Mouse (Mus musculus) adrenal gland, adult 2 months (tissue): ENCODE data around the gene Pilra. TPM values are rescaled to one million over a fixed set of nuclear protein-coding genes. Genes with fewer than 3 reads are reported as not detected.
A peak's percentile ranks its signal among the peaks of the same experiment; 100 is the strongest.
"Not testable (repeated sequence)": the region's sequence is repeated elsewhere in the genome, so short reads cannot be mapped to it uniquely, and the experiment has no call there.

Experiments
- DNase-seq: peaks from one replicate; pipeline ENCODE4 v3.0.0; 2021
- long read RNA-seq: library from polyadenylated mRNA; stranded (forward); transcript quantifications from one replicate; pipeline ENCODE4 v2.0.0, GENCODE M21; 2021
- polyA plus RNA-seq: library from polyadenylated mRNA; depleted of rRNA; stranded (reverse); fragments of >200 nt; gene quantifications from 2 replicates; pipeline ENCODE4 v1.2.3, GENCODE M21; 2012; rRNA removed
- total RNA-seq, 2 experiments: library from RNA; stranded (reverse); gene quantifications; 2 replicates each; pipeline ENCODE4 v1.2.3; 2021

Pilra gene
- 1 to 10 TPM; 1.8 to 4.7 TPM for total RNA-seq
- 2.0 and 2.5 TPM in 2 replicates for polyA plus RNA-seq
- long read RNA-seq, partial matches to known transcripts = 0 of 4 reads
- long read RNA-seq, other reads (novel, unspliced or antisense) = 0 of 4 reads

DNA sequence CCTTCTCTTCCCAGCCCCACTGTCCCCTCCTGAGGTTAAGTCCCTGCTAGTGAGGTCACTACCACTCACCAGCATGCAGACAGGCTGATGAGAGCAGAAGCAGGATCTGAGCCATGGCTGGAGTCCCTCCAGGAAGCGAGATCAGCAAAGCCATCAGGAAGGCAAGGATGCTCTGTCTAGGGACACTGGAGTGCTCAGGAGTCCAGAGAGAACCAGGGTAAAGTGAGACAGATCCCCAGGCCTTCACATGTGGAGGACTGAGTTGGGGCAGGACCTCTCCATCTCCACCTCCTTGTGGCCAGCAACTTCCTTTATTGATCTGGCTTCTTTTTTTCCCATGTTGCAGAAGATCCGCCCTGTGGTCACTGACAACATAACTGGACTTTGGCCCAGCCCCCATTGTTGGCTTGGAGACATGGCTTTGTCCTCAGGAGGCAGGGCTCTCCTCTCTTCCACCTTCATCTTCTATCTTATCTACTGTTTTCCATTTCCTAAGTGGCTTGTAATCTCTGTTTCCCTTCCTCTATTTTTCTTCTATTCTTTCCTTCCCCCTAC lies at the start of gene Pilra:
Pilra (minus strand) TSS at position 316 of the 555 bp plus-strand sequence.
- peak; percentile 10 for DNase-seq

DNA sequence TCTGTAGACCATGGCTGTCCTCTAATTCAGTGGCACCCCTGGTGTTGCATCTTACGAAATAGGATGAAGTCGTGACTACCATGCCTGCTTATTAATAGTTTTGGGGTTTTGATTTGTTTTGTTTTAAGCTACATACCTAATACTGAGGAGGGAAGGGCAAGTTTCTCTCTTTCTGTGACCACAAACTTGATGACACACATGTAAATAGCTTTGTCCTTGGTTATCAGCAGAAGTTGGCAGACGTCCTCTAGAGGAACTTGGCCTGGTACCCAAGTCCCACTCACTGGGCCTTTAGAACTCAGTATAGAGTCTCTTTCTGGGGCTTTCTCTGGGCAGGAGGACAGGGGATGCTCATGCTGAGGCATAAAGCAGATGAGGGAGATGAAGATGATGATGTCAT lies 47.3 kb upstream of the Pilra start:
- DNase-seq = peak; percentile 43

DNA sequence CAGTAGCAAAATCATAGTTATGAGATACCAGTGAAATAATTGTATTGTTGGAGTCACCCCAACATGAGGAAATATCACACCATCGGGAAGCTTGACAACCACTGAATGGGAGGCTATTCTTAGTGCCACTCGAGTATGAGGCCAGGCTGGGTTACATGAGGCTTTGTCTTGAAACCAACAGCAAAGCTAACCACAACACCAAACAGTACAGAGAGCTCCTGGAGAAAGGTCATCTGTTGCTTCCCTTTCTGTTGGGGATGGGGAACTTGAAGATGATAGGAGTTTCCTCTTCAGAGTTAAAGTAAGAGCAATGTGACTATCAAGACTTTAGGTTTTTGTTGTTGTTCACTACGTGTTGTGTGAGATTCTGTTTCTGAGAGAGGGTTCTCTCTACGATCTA lies 46.8 kb upstream of the Pilra start:
- no peak for DNase-seq

DNA sequence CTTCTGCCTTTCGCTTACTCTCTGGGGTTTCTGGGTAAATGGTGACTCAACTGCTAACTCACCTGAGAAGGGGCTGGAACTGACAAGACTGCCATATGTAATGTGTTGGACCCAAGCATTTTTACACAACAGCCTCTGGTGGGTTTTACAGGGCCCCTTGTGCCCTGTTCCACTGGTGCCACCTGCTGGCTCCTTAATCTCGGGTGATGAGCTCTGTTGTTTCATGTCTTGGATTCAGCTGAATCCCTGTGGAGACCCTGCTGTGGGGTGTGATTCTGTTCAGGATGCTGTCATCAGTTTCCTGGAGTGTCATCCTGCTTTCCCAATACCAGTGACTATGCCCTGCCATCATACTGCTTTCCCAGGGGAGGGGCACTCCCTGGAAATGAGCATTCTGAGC lies 41.8 kb upstream of the Pilra start:
- peak; percentile 17 for DNase-seq

DNA sequence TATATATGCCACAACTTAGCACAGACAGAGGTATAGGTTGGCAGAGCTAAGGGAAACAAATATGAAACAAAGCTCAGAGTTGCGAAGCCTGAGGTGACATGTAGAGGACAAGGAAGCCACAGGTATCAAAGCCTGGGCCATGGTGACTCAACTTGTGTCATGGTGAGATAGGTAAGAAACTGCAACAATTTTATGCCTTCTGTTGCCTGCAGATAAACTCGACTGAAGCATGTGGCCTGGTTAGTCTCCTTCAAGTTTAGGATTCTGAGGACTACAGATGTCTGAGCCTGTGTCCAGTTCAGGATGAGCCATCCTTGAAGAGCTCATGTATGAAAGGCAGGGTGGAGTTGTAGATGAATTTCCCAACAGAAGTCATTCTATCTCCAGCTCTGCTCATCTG lies 39.0 kb upstream of the Pilra start:
- no peak for DNase-seq

DNA sequence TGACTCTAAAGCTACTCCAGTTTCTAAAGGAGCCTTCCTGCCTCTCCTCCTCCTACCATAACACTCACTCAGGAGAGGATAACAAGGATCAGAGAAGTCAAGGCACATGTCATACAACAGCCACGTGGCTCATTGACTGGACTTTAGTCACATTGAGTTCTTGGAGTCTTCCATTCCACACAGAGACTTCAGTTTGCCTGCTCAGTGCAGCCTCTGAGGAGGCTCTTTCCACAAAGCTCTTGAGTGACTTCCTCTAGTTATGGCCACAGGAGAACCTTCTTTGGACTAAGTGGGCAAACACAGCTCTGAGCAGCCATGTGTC lies 36.3 kb upstream of the Pilra start:
- not testable (repeated sequence) for DNase-seq

DNA sequence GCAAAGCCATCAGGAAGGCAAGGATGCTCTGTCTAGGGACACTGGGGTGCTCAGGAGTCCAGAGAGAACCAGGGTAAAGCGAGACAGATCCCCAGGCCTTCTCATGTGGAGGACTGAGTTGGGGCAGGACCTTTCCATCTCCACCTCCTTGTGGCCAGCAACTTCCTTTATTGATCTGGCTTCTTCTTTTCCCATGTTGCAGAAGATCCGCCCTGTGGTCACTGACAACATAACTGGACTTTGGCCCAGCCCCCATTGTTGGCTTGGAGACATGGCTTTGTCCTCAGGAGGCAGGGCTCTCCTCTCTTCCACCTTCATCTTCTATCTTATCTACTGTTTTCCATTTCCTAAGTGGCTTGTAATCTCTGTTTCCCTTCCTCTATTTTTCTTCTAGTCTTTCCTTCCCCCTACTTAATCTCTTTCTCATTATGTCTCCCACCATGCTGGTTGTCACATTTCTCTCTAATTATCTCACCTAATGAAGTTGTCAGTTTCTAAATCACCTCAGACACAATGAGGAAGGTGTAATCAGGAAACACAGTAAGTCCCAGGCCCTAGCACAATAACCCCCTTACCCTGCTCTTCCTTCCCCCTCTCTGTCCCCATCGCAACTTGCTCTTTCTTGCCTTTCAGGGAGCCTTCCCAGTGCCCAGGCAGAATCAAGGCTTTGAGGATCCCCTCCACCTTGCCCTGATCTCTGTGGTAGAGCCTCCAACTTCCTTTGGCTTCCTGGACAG lies 35.7 kb upstream of the Pilra start, which contains the start of gene Pilrb2:
Pilrb2 (minus strand) TSS at position 172 of the 737 bp plus-strand sequence.
- not testable (repeated sequence) for DNase-seq

DNA sequence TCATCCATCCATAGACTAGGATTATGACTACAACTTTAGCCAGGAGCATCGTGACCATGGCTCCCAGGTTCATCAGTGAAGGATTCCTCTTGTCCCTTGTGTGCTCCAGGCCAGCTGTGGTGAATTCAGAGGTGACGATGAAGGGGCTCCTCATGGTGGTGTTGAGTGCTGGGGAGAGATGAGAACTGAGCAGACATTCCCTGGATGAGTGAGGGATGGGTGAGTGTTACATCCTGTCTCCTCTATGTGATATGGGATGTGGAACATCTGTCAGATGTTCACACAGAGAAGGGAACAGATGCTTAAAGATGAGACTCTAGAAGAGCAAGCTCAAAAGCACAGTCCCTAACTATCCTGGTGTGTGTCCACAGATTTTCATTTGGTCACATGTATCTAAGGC lies 32.5 kb upstream of the Pilra start:
- DNase-seq = not testable (repeated sequence)

DNA sequence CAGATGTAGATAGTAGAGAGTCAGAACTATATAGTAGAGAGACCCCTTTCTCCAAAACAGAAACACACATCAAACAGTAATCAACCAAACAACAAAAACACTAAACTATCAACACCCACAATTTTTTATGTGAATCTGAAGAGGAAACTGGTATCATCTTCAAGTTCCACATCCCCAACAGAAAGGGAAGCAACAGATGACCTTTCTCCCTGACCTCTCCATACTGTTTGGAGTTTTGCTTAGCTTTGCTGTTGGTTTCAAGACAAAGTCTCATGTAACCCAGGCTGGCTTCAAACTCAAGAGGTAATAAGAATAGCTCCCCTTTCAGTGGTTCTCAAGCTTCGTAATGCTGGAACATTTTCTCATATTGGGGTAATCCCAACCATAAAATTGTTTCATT lies 27.9 kb upstream of the Pilra start:
- not testable (repeated sequence) for DNase-seq

DNA sequence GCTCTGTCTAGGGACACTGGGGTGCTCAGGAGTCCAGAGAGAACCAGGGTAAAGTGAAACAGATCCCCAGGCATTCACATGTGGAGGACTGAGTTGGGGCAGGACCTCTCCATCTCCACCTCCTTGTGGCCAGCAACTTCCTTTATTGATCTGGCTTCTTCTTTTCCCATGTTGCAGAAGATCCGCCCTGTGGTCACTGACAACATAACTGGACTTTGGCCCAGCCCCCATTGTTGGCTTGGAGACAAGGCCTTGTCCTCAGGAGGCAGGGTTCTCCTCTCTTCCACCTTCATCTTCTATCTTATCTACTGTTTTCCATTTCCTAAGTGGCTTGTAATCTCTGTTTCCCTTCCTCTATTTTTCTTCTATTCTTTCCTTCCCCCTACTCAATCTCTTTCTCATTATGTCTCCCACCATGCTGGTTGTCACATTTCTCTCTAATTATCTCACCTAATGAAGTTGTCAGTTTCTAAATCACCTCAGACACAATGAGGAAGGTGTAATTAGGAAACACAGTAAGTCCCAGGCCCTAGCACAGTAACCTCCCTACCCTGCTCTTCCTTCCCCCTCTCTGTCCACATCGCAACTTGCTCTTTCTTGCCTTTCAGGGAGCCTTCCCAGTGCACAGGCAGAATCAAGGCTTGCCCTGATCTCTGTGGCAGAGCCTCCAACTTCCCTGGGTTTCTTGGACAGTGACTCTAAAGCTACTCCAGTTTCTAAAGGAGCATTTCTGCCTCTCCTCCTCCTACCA lies 22.1 kb upstream of the Pilra start, which contains the start of gene Pilrb1:
Pilrb1 (minus strand) TSS at position 147 of the 751 bp plus-strand sequence.
- peak; percentile 22 for DNase-seq

DNA sequence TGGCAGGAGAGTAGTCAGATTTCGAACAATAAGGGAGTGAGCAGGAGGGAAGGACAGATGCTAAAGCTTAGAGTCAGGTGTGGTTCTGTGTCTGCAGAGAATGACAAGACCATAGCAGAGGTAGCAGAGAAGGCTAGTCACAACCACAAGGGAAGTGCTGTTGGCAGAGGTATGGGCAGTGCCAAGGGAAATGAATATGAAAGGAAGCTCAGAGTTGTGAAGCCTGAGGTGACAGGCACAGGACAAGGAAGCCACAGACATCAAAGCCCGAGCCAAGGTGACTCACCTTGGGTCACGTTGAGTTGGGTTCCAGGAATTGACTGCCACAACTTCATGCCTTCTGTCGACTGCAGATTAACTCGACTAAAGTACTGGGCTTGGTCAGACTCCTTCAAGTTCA lies 20.8 kb upstream of the Pilra start:
- not testable (repeated sequence) for DNase-seq

DNA sequence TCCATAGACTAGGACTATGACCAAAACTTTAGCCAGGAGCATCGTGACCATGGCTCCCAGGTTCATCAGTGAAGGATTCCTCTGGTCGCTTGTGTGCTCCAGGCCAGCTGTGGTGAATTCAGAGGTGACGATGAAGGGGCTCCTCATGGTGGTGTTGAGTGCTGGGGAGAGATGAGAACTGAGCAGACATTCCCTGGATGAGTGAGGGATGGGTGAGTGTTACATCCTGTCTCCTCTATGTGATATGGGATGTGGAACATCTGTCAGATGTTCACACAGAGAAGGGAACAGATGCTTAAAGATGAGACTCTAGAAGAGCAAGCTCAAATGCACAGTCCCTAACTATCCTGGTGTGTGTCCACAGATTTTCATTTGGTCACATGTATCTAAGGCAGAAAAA lies 18.8 kb upstream of the Pilra start:
- DNase-seq = not testable (repeated sequence)

DNA sequence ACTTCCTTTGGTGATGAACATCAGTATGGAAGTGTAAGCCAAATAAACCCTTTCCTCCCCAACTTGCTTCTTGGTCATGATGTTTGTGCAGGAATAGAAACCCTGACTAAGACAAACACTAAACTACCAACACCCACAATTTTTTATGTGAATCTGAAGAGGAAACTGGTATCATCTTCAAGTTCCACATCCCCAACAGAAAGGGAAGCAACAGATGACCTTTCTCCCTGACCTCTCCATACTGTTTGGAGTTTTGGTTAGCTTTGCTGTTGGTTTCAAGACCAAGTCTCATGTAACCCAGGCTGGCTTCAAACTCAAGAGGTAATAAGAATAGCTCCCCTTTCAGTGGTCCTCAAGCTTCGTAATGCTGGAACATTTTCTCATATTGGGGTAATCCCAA lies 14.2 kb upstream of the Pilra start:
- not testable (repeated sequence) for DNase-seq

DNA sequence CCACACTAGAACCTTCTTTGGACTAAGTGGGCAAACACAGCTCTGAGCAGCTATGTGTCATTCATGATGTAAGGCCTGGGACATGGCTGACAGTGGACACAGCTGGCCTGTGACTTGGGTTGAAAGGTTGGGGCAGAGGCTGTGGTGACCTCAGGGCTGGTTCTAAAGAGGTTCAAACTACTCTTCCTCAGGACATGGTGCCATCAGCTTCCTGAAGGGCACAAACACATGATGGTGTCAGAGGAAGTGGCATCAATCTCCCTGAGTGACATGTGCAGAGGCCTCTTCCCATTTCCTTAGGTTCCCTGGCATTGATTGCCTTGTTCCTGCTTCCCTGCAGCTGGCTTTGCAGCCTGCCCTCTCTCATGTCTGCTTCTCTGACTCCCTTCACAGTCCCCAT lies 1.0 kb upstream of the Pilra start:
- DNase-seq = not testable (repeated sequence)

DNA sequence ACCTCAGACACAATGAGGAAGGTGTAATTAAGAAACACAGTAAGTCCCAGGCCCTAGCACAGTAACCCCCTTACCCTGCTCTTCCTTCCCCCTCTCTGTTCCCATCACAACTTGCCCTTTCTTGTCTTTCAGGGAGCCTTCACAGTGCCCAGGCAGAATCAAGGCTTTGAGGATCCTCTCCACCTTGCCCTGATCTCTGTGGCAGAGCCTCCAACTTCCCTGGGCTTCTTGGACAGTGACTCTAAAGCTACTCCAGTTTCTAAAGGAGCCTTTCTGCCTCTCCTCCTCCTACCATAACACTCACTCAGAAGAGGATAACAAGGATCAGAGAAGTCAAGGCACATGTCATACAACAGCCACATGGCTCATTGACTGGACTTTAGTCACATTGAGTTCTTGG lies 530 bp upstream of the Pilra start:
- DNase-seq = no peak

DNA sequence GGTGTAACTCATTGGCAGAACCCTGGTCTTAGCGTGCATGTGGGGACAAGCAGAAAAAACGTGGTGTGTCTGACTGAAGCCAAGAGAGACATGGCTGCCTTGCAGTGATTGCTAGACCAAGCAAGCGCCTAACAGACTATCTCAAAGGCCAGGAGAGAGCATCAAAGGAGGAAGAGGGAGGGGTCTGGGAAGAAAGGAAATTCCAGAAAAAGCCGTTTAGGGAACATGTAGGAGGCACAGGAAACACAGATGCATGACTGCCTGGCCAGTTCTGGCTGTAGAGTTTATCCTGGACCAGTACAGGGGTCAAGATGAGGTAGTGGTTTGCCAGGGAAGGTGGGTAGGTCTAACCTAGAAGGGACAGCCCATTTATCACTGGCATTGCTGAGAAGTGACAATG lies 2.6 kb downstream of the Pilra start:
- DNase-seq = no peak

DNA sequence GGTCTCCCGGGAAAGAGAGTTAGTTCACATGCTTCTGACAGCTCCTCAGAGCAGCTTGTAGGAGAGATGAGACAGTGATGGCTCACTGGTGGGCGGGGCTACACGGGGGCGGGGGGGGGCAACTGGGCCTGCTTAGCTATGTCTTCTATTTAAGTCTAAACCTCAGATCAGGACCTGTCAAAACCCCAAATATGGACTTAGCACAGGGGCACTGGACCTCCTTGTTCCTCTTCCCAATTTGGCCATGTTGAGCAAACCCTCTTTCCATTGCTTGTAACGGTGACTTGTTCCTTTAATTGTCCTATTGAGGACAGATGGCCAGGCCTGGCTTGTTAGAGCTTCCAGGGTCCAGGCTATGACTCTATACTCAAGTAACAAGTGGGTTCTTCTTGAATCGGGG lies 4.6 kb downstream of the Pilra start:
- no peak for DNase-seq

DNA sequence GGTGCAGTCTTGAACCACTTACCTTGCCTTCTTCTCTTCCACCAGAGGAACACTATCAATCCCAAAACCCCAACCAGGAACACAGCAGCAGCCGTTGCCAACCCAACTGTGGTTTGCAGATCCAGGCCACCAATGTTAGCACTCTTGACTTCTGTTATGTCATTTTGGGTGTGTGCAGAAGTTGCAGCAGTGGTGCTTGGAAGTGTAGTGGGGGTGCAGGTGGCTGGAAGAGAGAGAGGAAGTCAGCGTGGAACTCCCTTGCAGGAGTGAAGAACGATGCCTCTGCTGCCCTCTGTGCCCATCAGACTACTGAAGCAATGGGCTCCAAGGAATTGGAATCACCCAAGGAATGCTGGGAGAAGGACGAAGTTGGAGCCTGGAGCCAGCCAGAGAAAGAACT lies 5.0 kb downstream of the Pilra start:
- DNase-seq = no peak

DNA sequence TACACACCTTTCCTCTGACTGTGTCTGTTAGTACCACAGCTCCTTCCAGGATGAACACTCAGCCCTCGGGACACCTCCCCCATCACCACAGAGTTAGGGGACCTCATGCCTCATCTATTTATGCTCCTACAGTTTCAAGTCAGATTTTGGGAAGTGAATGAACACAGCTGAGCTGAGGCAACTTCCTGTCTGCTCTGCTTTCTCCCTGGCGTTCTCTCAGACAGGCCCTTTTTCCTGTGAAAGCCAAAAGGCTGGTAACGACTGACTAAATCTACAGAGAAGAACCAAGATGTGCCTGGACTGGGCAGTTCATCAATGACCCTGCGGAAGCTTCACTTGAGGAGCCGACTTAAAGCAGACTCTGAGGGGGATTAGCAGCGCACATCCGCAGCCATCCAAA lies 5.8 kb downstream of the Pilra start:
- DNase-seq = peak; percentile 7

DNA sequence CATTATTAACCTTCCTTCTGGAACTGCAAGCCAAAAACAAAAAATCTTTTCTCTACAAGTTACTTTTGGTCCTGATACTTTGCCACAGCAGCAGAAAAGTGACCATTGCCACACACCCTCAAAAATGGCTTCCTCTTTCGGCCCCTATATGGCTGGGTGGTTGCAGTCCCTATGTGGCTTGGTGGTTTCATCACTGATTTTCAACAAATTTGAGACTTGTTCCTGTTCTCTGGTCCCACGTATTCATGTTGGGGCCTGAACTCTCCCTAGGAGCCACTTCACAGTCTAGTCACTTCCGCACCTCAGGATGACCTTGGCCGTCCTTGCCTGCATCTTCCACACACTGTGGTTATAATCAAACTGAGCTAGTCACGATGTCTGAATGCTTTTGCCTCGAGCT lies 7.4 kb downstream of the Pilra start:
- peak; percentile 5 for DNase-seq

DNA sequence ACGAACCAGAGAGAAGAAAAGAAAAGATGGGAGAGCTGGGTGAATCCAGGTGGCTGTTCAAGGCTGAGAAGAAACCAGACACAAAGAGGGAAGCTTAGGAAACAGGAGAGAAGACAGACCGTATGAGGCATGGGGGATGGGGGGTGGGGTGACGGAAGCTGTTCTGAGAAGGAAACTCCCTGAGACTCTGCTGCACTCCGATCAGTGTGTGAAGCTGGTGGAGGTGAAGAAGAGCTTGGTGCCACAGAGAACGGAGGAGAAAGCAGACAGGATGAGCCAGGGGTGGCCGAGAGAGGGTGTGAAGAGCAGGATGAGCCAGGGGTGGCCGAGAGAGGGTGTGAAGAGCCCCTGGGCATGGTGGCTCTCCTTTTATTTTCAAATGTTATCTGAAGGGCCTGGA lies 9.7 kb downstream of the Pilra start:
- DNase-seq = no peak

DNA sequence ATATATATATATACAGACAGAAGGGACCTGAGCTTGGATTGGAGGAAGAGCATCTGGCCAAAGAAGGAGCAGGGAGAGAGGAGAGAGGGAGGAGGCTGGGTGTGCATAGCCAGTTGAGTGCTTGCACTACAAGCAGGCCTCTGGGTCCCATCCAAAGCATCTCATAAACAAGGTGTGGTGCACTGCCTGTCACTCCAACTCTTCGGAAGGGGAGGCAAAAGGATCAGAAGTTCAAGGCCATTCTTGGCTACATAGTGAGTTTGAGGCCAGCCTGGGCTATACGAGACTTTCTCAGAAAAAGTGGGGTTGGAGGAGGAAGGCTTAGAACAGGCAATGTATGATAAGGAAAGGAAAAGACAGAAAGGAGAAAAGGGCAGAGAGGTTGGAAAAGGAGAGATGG lies 10.1 kb downstream of the Pilra start:
- DNase-seq = no peak

DNA sequence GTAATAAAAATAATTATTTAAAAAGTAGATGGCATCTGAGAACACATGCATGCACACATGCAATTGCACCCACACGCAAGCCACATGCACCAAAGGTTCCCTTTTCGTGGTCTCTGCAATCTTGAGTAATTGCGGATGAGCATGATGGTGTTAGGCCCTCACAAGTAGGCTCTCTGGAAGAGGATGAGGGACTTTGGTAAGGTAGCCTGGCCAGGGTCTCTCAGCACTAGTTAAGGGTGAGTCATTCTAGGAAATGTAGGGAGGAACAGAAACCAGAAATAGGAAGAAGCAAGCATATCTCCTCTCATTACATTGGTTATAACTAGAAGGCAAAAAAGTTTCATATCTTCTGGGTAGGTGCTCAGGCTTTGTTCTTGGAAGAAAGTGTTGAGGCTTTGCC lies 11.1 kb downstream of the Pilra start:
- no peak for DNase-seq
